Mouse (Mus musculus): ENCODE data around the gene B4galnt3.
A peak's percentile ranks its signal among the peaks of the same experiment; 100 is the strongest.

GRCm38 (mm10) chr6:120196837-120197236 is 97.5 kb downstream of the B4galnt3 start:
- TF ChIP-seq POLR2A (IDR thresholded peaks at IDR 0.05; ENCODE audit: low read depth, low read length), result no peak
- TF ChIP-seq CTCF (IDR thresholded peaks at IDR 0.05; ENCODE audit: extremely low read depth, insufficient read length, insufficient replicate concordance, low read depth, low read length), result peak; percentile 23; the same call in 1 of the 2 replicates

Measured in small intestine, adult 2 months (tissue).